Mouse (Mus musculus) lung, postnatal 0 days (tissue): ENCODE results near the gene Habp4.

Experiments
- CTCF ChIP-seq: IDR thresholded peaks from 2 replicates; pipeline ENCODE4 v1.5.1; 2016; ENCODE audit warnings: antibody characterized with exemption, mild to moderate bottlenecking
- EP300 ChIP-seq: IDR thresholded peaks from 2 replicates; pipeline ENCODE4 v1.6.1; 2016; ENCODE audit warnings: antibody characterized with exemption, mild to moderate bottlenecking, control low read depth

GRCm38 (mm10) chr13:64163147-64163715 is 1.6 kb downstream of the Habp4 start:
- TF ChIP-seq CTCF, result no peak
- TF ChIP-seq EP300, result no peak
